Mouse (Mus musculus): ENCODE data around the gene Lrch1. TPM values are rescaled to one million over a fixed set of nuclear protein-coding genes. Genes with fewer than 3 reads are reported as not detected.

Gene Lrch1
- polyA plus RNA-seq, 1 experiment from 2014 or later, result 9.8 TPM

- 95% methylated on average over 6 of the region's 6 CpGs for WGBS
- 0 out of 2 replicates have a peak, but pooled peaks cover 18% of the 10 kb centered on the region for H3K36me3 ChIP-seq (ENCODE audit: control insufficient read depth, insufficient read depth, low read length)
Observed at GRCm38 (mm10) chr14:74736850-74737249, 210.8 kb downstream of the Lrch1 start.

GRCm38 (mm10) chr14:74735471-74735870 lies 212.2 kb downstream of the Lrch1 start:
- no peaks in the 10 kb centered on the region for H3K9me3 ChIP-seq (ENCODE audit: control insufficient read depth, low read length)
- H3K4me1 ChIP-seq (ENCODE audit: control insufficient read depth, insufficient read depth, low read length), result peaks cover 5% of the 10 kb centered on the region
- H3K4me2 ChIP-seq (ENCODE audit: low read depth, low read length), result no peak overlapping the region
- 0 out of 2 replicates have a peak, but pooled peaks cover 18% of the 10 kb centered on the region for H3K36me3 ChIP-seq (ENCODE audit: control insufficient read depth, insufficient read depth, low read length)
- no peak overlapping the region for H3K27ac ChIP-seq (ENCODE audit: low read length)
- H3K4me3 ChIP-seq (ENCODE audit: low read length), result no peak overlapping the region
- WGBS, result 68% methylated on average over 6 of the region's 6 CpGs
- no peaks in the 10 kb centered on the region for H3K27me3 ChIP-seq (replicated peaks; ENCODE audit: control insufficient read depth, insufficient read depth, low read length)
- no peak for ATAC-seq
- H3K9ac ChIP-seq (ENCODE audit: low read depth, low read length), result no peak overlapping the region

More at GRCm38 (mm10) chr14:74736850-74737249, 210.8 kb downstream of the Lrch1 start:
- no peaks in the 10 kb centered on the region for H3K9me3 ChIP-seq (ENCODE audit: control insufficient read depth, low read length)
- no peak for ATAC-seq
- peaks cover 5% of the 10 kb centered on the region for H3K4me1 ChIP-seq (ENCODE audit: control insufficient read depth, insufficient read depth, low read length)
- no peak overlapping the region for H3K4me2 ChIP-seq (ENCODE audit: low read depth, low read length)
- no peaks in the 10 kb centered on the region for H3K27me3 ChIP-seq (replicated peaks; ENCODE audit: control insufficient read depth, insufficient read depth, low read length)
- no peak overlapping the region for H3K27ac ChIP-seq (ENCODE audit: low read length)
- H3K4me3 ChIP-seq (ENCODE audit: low read length), result no peak overlapping the region
- H3K9ac ChIP-seq (ENCODE audit: low read depth, low read length), result no peak overlapping the region

- no peaks in the 10 kb centered on the region for H3K27me3 ChIP-seq (replicated peaks; ENCODE audit: control insufficient read depth, insufficient read depth, low read length)
- no peaks in the 10 kb centered on the region for H3K9me3 ChIP-seq (ENCODE audit: control insufficient read depth, low read length)
- WGBS, result 59% methylated on average over 2 of the region's 2 CpGs
- H3K27ac ChIP-seq (ENCODE audit: low read length), result no peak overlapping the region
- 0 out of 2 replicates have a peak, but pooled peaks cover 9% of the 10 kb centered on the region for H3K36me3 ChIP-seq (ENCODE audit: control insufficient read depth, insufficient read depth, low read length)
- H3K4me3 ChIP-seq (ENCODE audit: low read length), result peak overlapping the region; percentile 79
- peaks cover 5% of the 10 kb centered on the region for H3K4me1 ChIP-seq (ENCODE audit: control insufficient read depth, insufficient read depth, low read length)
- H3K9ac ChIP-seq (ENCODE audit: low read depth, low read length), result no peak overlapping the region
- peak overlapping the region; percentile 56 for H3K4me2 ChIP-seq (ENCODE audit: low read depth, low read length)
- no peak for ATAC-seq
Observed at GRCm38 (mm10) chr14:74733397-74733796, 214.3 kb downstream of the Lrch1 start.

GRCm38 (mm10) chr14:74732079-74732783 lies 215.4 kb downstream of the Lrch1 start, which contains the start of gene Esd:
Esd (plus strand) TSS chr14:74732297.
- H3K9ac ChIP-seq (ENCODE audit: low read depth, low read length), result peak within 1 kb of the TSS; percentile 93
- H3K4me2 ChIP-seq (ENCODE audit: low read depth, low read length), result peak within 1 kb of the TSS; percentile 67
- peak within 1 kb of the TSS; percentile 79 for H3K4me3 ChIP-seq (ENCODE audit: low read length)
- H3K27me3 ChIP-seq (replicated peaks; ENCODE audit: control insufficient read depth, insufficient read depth, low read length), result no peaks in the 10 kb centered on the region
- WGBS, result under 1% methylated on average over 53 of the region's 53 CpGs
- H3K36me3 ChIP-seq (ENCODE audit: control insufficient read depth, insufficient read depth, low read length), result 0 out of 2 replicates have a peak, but pooled peaks cover 4% of the 10 kb centered on the region
- H3K9me3 ChIP-seq (ENCODE audit: control insufficient read depth, low read length), result no peaks in the 10 kb centered on the region
- H3K27ac ChIP-seq (ENCODE audit: low read length), result peak within 1 kb of the TSS; percentile 96
- peak; percentile 98 for ATAC-seq
- peaks cover 5% of the 10 kb centered on the region for H3K4me1 ChIP-seq (ENCODE audit: control insufficient read depth, insufficient read depth, low read length)

- Histone ChIP-seq H3K27me3 (replicated peaks; ENCODE audit: control insufficient read depth, insufficient read depth, low read length) (no peaks in the 10 kb centered on the region), H3K27ac (ENCODE audit: low read length) (peak overlapping the region; percentile 96), H3K9me3 (ENCODE audit: control insufficient read depth, low read length) (no peaks in the 10 kb centered on the region), H3K9ac (ENCODE audit: low read depth, low read length) (peak overlapping the region; percentile 39; the same call in 1 of the 2 replicates), H3K36me3 (ENCODE audit: control insufficient read depth, insufficient read depth, low read length) (no peaks in the 10 kb centered on the region), H3K4me1 (ENCODE audit: control insufficient read depth, insufficient read depth, low read length) (peaks cover 5% of the 10 kb centered on the region), H3K4me3 (ENCODE audit: low read length) (peak overlapping the region; percentile 79), H3K4me2 (ENCODE audit: low read depth, low read length) (peak overlapping the region; percentile 67)
- ATAC-seq, result peak; percentile 51
- WGBS, result 19% methylated on average over 9 of the region's 9 CpGs
Observed at GRCm38 (mm10) chr14:74731221-74732078, 216.2 kb downstream of the Lrch1 start.

- Histone ChIP-seq H3K9ac (ENCODE audit: low read depth, low read length) (no peak overlapping the region), H3K9me3 (ENCODE audit: control insufficient read depth, low read length) (no peaks in the 10 kb centered on the region), H3K4me2 (ENCODE audit: low read depth, low read length) (no peak overlapping the region), H3K4me1 (ENCODE audit: control insufficient read depth, insufficient read depth, low read length) (no peaks in the 10 kb centered on the region), H3K27ac (ENCODE audit: low read length) (no peak overlapping the region), H3K27me3 (replicated peaks; ENCODE audit: control insufficient read depth, insufficient read depth, low read length) (no peaks in the 10 kb centered on the region), H3K4me3 (ENCODE audit: low read length) (no peak overlapping the region), H3K36me3 (ENCODE audit: control insufficient read depth, insufficient read depth, low read length) (no peaks in the 10 kb centered on the region)
- no peak for ATAC-seq
- WGBS, result 72% methylated on average over 3 of the region's 3 CpGs
Observed at GRCm38 (mm10) chr14:74723541-74723940, 224.1 kb downstream of the Lrch1 start.

GRCm38 (mm10) chr14:74709054-74709453 lies 238.6 kb downstream of the Lrch1 start:
- Histone ChIP-seq H3K27ac (ENCODE audit: low read length) (no peak overlapping the region), H3K4me3 (ENCODE audit: low read length) (no peak overlapping the region), H3K9me3 (ENCODE audit: control insufficient read depth, low read length) (no peaks in the 10 kb centered on the region), H3K4me1 (ENCODE audit: control insufficient read depth, insufficient read depth, low read length) (no peaks in the 10 kb centered on the region), H3K9ac (ENCODE audit: low read depth, low read length) (no peak overlapping the region), H3K36me3 (ENCODE audit: control insufficient read depth, insufficient read depth, low read length) (no peaks in the 10 kb centered on the region), H3K27me3 (replicated peaks; ENCODE audit: control insufficient read depth, insufficient read depth, low read length) (no peaks in the 10 kb centered on the region), H3K4me2 (ENCODE audit: low read depth, low read length) (no peak overlapping the region)
- no peak for ATAC-seq
- WGBS, result 24% methylated on average over 3 of the region's 3 CpGs

Data from intestine, embryonic 16.5 days (tissue).